Mouse (Mus musculus) lung, postnatal 14 days (tissue): ENCODE results near the gene Olfr635.
"Not testable (repeated sequence)": the region's sequence is repeated elsewhere in the genome, so short reads cannot be mapped to it uniquely, and the experiment has no call there.

Source experiments
- DNase-seq: peaks from one replicate; pipeline ENCODE4 v3.0.0; 2021

Gene Olfr635

DNA sequence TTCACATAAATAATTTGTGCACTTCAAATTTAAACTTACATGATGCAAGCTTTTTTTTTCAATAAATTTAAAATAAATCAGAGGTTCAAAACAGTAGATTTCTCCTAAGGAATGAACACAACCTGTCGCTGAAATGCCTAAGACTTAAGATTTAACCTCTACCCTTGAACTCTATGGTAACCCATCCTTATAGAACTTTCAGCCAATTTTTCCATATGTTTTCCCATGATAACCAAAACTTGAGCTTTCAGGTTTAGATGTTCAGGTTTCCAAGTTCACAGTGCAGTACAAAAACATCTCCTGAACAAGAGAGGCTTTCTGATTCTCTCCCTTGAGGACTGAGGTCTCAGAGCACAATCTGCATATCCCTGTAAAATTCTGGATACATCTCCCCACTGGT is at the start of gene Olfr635:
Gene Olfr635, plus strand, starts transcription at position 301 of the 400 bp plus-strand sequence.
- DNase-seq: no peak

DNA sequence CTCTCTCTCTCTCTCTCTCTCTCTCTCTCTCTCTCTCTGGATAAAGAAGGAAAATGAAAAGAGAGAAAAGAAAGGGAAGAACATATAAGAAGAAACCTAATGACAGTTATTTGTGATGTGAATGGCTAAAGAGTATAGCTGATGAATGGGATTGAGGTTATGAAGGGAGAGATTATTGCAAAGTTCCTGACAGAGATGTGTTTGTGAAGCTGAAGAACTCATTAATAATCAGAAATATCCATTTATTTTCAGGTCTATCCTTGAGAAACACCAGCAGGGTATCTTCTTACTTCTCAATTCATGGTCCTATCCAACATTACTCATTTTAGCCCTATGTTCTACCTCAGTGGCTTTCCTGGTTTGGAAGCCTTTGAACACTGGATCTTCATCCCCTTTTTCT is 42.4 kb upstream of the Olfr635 start, which contains the start of gene Olfr631:
Gene Olfr631, plus strand, starts transcription at position 301 of the 400 bp plus-strand sequence.
- DNase-seq: no peak

DNA sequence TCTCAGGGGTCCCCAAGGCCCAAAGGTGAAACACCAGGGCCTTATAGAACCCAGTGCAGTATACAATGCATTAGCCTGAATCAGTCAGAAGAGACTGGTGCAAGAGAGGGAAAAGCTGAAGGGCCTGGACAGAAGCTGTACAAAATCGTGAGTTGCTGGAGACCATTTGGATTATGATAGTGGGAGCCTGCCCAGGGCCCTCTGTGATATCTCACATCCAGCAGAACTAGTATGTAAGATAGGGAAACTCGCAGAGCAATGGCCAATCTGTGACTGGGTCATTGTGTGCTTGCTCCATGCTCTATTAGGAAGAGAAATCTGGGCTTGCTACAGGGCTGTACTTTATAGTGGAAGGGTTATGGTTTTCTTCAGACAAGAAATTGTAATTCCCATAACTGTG is 36.7 kb upstream of the Olfr635 start, which contains the start of gene Olfr632:
Gene Olfr632, plus strand, starts transcription at position 84 of the 400 bp plus-strand sequence.
- DNase-seq: no peak

DNA sequence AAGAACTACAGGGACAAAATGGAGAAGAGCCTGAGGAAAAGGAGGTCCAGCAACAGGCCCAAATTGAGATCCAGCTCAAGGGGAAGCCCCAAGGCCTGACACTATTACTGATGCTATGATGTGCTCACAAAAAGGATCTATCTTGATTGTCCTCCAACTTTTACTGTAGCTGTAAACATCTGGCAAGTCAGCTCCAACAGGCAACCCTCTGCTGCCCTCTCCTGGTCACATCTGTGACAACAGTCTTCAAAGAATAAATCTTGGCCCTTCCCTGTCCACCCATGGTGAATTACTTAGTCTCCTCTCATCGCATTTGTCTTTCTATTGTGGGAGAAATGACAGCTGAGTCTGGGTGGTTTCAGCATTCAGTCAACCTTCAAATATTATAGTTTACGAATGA is 28.2 kb upstream of the Olfr635 start:
- peak; percentile 27 for DNase-seq

DNA sequence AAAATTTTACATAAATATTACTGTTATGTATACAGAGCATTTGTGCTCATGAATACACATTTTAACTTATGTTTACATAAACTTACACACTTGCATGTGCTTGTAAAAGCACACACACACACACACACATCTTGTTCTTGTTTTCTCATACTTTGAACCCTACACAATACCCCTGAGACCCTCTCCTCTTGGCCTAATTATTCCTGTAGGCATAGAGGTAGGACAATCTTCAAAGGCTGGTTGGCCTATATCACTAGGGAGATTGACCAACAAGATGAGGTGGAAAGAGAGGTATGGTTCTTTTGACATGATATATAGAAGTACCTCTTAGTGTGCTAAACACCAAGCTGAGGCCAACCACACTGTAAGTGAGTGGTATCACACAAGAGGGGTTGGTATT is 26.8 kb upstream of the Olfr635 start, which contains the start of gene Olfr633:
Gene Olfr633, plus strand, starts transcription at position 301 of the 400 bp plus-strand sequence.
- no peak for DNase-seq

DNA sequence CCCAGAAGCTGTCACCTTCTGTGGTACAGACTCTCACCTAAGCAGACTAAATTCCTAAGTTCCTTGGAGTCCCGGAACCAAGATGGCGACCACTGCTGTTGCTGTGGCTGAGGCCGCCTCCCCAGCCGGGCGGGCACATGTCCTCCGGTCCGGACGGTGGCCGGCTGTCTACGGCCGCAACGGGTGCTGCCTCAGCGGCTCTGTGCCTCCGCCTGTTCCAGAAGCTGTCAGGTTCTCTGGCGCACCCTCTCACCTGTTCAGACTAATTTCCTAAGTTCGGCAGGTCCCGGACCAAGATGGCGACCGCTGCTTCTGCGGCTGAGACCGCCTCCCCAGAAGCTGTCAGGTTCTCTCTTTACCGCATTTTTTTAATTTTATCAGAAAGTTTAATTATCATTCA is 4.1 kb upstream of the Olfr635 start:
- DNase-seq: not testable (repeated sequence)

DNA sequence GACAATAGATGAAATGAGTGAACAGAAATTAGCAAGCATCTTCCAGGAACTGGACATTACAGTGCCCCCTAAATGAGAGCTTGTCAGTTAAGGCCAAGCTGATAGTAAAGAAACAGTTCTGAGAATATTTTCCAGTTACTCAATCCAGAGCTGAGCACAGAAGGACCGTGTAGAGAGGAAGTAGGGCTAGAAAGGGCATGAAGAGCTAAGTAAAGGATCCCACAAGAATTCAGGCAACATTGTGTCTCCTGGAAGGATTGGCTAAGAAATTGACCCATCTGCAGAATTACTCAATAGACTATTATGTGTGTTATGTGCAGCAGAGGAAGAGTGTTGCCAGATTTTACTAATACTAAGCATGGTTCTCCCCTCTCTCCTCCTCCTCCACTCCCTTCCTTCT is 830 bp downstream of the Olfr635 start:
- no peak for DNase-seq

DNA sequence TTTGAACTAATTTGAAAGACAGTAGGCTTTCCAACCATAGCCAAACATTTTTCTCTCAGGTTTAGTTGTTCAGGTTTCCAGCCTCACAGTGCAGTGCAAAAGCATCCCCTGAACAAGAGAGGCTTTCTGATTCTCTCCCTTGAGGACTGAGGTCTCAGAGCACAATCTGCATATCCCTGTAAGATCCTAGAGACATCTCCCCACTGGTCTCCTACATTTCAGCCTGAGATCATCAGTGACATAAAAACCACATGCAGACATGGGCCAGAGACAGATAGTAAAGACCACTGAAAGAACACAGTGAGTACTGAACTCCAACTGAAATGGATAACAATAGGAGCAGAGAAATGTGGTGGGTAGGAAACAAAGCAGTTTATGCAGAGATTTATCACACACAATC is 27.5 kb downstream of the Olfr635 start, which contains the start of gene Olfr638:
Gene Olfr638, plus strand, starts transcription at position 301 of the 400 bp plus-strand sequence.
- no peak for DNase-seq

DNA sequence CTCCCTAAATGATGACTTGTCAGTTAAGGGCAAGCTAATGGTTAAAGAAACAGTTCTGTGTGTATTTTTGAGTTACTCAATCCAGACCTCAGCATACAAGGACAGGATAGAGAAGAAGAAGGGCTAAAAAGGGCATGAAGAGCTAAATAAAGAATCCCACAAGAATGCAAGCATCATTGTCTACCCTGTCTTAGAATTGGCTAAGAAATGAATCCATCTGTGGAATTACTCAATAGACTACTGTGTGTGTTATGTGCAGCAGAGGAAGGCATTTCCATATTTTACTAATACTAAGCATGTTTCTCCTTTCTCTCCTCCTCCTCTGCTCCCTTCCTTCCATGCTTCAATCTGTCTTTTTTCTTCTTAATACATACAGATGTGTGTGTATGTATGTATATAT is 28.2 kb downstream of the Olfr635 start:
- no peak for DNase-seq

DNA sequence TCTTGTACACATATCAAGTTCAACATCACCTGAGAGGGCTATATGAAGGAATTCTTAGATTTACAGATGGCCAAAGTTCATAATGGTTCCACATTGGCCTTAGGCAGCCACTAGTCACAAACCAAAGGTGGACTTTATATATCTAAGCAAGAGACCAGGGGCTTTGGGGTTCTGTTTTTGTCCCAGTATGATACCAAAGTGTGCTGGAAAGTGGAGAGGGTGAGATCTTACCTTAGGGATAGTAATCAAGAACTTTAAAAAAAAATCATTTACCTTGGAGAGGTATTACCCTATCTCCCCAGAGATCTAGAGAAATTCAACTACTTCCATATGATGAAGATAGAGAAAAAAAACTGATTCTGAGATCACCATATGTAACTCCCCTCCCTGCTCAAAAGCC is 46.3 kb downstream of the Olfr635 start, which contains the start of gene Olfr639:
Gene Olfr639, minus strand, starts transcription at position 101 of the 400 bp plus-strand sequence.
- no peak for DNase-seq

DNA sequence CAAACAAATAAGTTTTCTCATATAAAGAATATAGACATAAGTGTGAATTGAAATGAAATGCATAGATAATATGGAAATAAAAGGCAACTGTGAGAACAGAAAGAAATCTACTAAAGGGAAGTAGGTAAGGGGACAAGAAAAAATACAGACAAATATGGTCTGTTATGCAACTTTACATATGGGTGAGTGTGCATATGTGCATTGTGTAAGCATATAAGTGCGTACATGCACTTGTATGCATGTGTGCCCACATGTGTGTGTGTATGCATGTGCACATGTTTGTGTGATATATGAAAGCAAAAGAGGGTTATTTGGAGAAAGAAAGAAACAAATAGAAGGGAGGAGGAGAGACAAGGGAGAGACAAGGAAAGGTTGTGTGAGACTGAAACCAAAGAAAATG is 48.0 kb downstream of the Olfr635 start:
- no peak for DNase-seq

DNA sequence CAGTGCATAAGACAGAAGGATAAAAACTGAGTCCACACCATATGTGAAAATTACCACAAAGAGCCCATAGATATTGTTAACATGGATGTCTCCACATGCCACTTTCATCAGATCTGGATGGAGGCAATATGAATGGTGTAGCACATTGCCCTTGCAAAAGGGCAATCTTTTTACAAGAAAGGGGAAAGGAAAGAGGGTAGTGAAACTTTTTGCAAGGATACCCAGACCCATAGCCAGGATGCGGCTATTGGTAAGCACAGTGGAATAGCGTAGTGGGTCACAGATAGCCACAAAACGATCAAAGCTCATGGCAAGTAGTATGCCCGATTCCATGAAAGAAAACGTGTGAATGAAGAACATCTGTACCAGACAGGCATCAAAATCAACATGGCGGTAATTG is 50.7 kb downstream of the Olfr635 start:
- DNase-seq: no peak

DNA sequence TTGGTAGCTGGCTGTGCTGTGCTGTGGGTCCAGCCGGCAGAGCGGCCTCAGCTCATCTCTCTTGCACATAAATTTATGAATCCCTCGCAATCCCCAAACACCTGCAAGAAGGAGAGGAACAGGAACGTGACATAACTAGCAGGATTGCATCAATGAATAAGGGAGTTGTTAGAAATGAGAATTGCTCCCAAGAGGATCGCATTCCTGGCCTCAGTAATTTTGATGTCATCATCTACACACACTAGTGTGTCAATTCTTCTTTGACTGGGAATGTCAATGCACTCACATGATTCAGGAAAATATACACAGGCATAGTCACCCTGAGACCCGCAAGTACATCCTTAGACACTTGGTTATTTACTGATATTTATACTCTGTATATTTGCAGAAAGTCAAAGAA is 54.5 kb downstream of the Olfr635 start, which contains the start of gene Olfr640:
Gene Olfr640, minus strand, starts transcription at position 101 of the 400 bp plus-strand sequence.
- no peak for DNase-seq

DNA sequence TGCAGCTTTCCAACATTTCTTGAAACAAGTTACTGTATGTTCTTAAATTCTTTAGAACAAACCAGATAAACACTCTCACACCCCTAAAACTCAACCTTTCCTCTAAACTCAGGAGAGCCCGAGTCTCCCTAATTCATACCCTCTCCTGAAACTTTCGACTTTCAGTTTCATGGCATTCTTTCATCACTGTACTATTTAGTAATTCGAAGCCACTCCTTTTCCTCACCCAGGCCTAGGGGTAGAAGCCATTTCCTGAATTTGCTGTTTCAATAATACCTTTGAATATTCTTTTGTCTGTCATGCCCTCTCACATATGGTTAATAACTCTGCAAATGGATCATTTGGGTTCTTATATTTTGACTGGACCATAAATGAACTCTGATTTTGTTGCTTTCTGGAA is 56.0 kb downstream of the Olfr635 start:
- DNase-seq: no peak

DNA sequence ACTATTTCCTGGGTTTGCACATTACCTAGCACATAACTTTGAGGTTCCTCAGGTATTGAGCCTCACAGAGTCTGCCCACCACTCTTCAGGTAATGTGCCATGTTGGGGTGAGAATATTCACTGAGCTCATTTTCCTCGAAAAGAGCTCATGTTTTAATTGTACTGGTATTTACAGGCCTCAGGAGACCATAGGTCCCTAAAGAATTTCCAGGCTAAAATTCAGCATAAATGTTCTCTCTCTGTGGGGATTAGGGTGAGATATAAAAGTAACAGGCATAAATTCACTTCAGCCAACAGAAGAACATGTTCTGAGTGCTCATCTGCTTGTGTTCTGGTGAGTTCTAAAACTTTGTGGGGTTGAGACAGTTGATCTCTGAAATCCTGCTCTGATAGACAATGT is 64.2 kb downstream of the Olfr635 start, which contains the start of gene Olfr641:
Gene Olfr641, plus strand, starts transcription at position 301 of the 400 bp plus-strand sequence.
- no peak for DNase-seq
